Mouse (Mus musculus) cerebellum, adult 2 months (tissue): ENCODE data around the gene Mpdu1.

Experiments used
- CTCF ChIP-seq: fragments of 200-500 bp; IDR thresholded peaks from 2 replicates; pipeline ENCODE4 v1.5.1; 2011; ENCODE audit warnings: low read depth, mild to moderate bottlenecking, control low read depth, low read length, moderate library complexity, borderline replicate concordance; ENCODE audit not compliant: insufficient read depth
- POLR2A ChIP-seq: fragments of 200-500 bp; IDR thresholded peaks from 2 replicates; pipeline ENCODE4 v1.6.1; 2011; ENCODE audit warnings: low read length, control low read depth, borderline replicate concordance; ENCODE audit not compliant: insufficient read depth

GRCm38 (mm10) chr11:69620394-69621081 is 41.9 kb downstream of the Mpdu1 start:
- TF ChIP-seq POLR2A (no peak), CTCF (no peak)
